8 mouse cellular contexts compared by ENCODE assay signal in genomic region chr15:12118432-12119128, GRCm38 (mm10). TPM values are rescaled to one million over a fixed set of nuclear protein-coding genes. Genes with fewer than 3 reads are reported as not detected.
A peak's percentile ranks its signal among the peaks of the same experiment; 100 is the strongest.
DNase-seq lines count a peak whose midpoint lies in the region; ATAC-seq lines count a peak whose summit lies in the region.

No protein-coding gene starts in this region.

- peak overlapping the region; percentile 81 for H3K4me3 ChIP-seq in embryonic facial prominence, embryonic 13.5 days
- peak overlapping the region; percentile 99 for H3K4me3 ChIP-seq in midbrain, embryonic 11.5 days (ENCODE audit: low read depth, low read length)

- H3K4me1 ChIP-seq in embryonic facial prominence, embryonic 13.5 days, result peaks cover 15% of the 10 kb centered on the region
- peaks cover 13% of the 10 kb centered on the region for H3K4me1 ChIP-seq in midbrain, embryonic 11.5 days (ENCODE audit: control insufficient read depth, insufficient read depth, low read length)

- no peaks in the 10 kb centered on the region for H3K27me3 ChIP-seq in embryonic facial prominence, embryonic 13.5 days
- H3K27me3 ChIP-seq in midbrain, embryonic 11.5 days (ENCODE audit: control insufficient read depth, insufficient read depth, low read length), result no peaks in the 10 kb centered on the region

- H3K27ac ChIP-seq in embryonic facial prominence, embryonic 13.5 days, result peak overlapping the region; percentile 90
- H3K27ac ChIP-seq in midbrain, embryonic 11.5 days (ENCODE audit: low read depth, low read length), result peak overlapping the region; percentile 85

- under 1% methylated on average over 48 of the region's 61 CpGs for WGBS in embryonic facial prominence, embryonic 13.5 days
- under 1% methylated on average over 31 of the region's 61 CpGs for WGBS in midbrain, embryonic 11.5 days

- ATAC-seq in embryonic facial prominence, embryonic 13.5 days (ENCODE audit: insufficient number of reproducible peaks, insufficient read depth, low FRiP score, low TSS enrichment, low read depth), result peak; percentile 59
- ATAC-seq in midbrain, embryonic 11.5 days (ENCODE audit: low FRiP score), result peak; percentile 67

- H3K4me2 ChIP-seq in embryonic facial prominence, embryonic 13.5 days, result peak overlapping the region; percentile 85
- peak overlapping the region; percentile 88 for H3K4me2 ChIP-seq in midbrain, embryonic 11.5 days

- H3K9me3 ChIP-seq in embryonic facial prominence, embryonic 13.5 days, result no peaks in the 10 kb centered on the region
- no peaks in the 10 kb centered on the region for H3K9me3 ChIP-seq in midbrain, embryonic 11.5 days (ENCODE audit: control insufficient read depth, low read length)

- H3K9ac ChIP-seq in embryonic facial prominence, embryonic 13.5 days, result peak overlapping the region; percentile 97
- H3K9ac ChIP-seq in midbrain, embryonic 11.5 days (ENCODE audit: low read length), result peak overlapping the region; percentile 98

- no peaks in the 10 kb centered on the region; the same call in 1 of the 2 replicates for H3K36me3 ChIP-seq in embryonic facial prominence, embryonic 13.5 days
- no peaks in the 10 kb centered on the region for H3K36me3 ChIP-seq in midbrain, embryonic 11.5 days (ENCODE audit: control insufficient read depth, insufficient read depth, low read length)

- DNase-seq in heart, adult 11 months, result peak; percentile 97
- DNase-seq in heart, postnatal 25 days (ENCODE audit: low spot score), result no peak
- peak; percentile 31 to 41 for DNase-seq in adrenal gland, postnatal 4 days (ENCODE audit: low spot score in 2 of 2)
- peak; percentile 72 to 75 for DNase-seq in heart, postnatal 10 days
- peak; percentile 70 to 81 for DNase-seq in kidney, postnatal 4 days
- peak; percentile 96 for DNase-seq in midbrain, embryonic 11.5 days (ENCODE audit: low spot score, missing footprints)
- peak; percentile 13 to 25 for DNase-seq in spleen, postnatal 14 days (ENCODE audit: low spot score in 2 of 2)

- intact Hi-C loops in heart, postnatal 25 days (cut with DNase I), result no loop called here
- intact Hi-C loops in heart, postnatal 10 days (cut with DNase I), result no loop called here

RNA-seq across cellular contexts. Expression of gene Zfr, which starts 0.9 kb away (rescaled TPM):
- 10 to 100 TPM; 79.9 to 87.0 TPM for total RNA-seq in heart, postnatal 25 days (2021)
- total RNA-seq in adrenal gland, postnatal 4 days (2021), result 100 to 1,000 TPM; 180 to 189 TPM
- polyA plus RNA-seq in embryonic facial prominence, embryonic 13.5 days (2015; fragmentation: Nextera tagmentation; extraction: Ambion mirVana), result 125 TPM in 2 replicates
- total RNA-seq in heart, postnatal 10 days (2021), result 100 to 1,000 TPM; 101 to 114 TPM
- polyA plus RNA-seq in midbrain, embryonic 11.5 days (2014; fragmentation: Nextera tagmentation; extraction: Ambion mirVana), result 137 and 138 TPM in 2 replicates
